Mouse (Mus musculus) CH12.LX (cell line): ENCODE data around the gene Khnyn.

Experiments used
- BHLHE40 ChIP-seq: IDR thresholded peaks from 2 replicates; pipeline ENCODE4 v1.6.1; 2011; ENCODE audit warnings: mild to moderate bottlenecking, low read depth, low read length, improper control_type of control experiment
- CHD2 ChIP-seq: IDR thresholded peaks from 2 replicates; pipeline ENCODE4 v1.6.1; 2011; ENCODE audit warnings: low read length, improper control_type of control experiment
- CTCF ChIP-seq, 2 experiments: IDR thresholded peaks in 1 of 2; conservative IDR thresholded peaks in 1 of 2; 2 replicates each; pipeline ENCODE4 v1.5.1; 2011 to 2012; ENCODE audit warnings: low read depth in 2 of 2, low read length in 2 of 2, improper control_type of control experiment in 1 of 2, inconsistent platforms in 1 of 2, mild to moderate bottlenecking in 1 of 2, moderate library complexity in 1 of 2
- E2F4 ChIP-seq: IDR thresholded peaks from 2 replicates; pipeline ENCODE4 v1.6.1; 2011; ENCODE audit warnings: low read depth, low read length, improper control_type of control experiment; ENCODE audit not compliant: insufficient replicate concordance
- EP300 ChIP-seq: IDR thresholded peaks from 2 replicates; pipeline ENCODE4 v1.6.1; 2011; ENCODE audit warnings: low read length, improper control_type of control experiment
- ETS1 ChIP-seq: conservative IDR thresholded peaks from 2 replicates; pipeline ENCODE4 v1.6.1; 2012; ENCODE audit warnings: low read depth, mild to moderate bottlenecking, inconsistent platforms, low read length, improper control_type of control experiment, moderate library complexity
- KAT2A ChIP-seq: IDR thresholded peaks from 2 replicates; pipeline ENCODE4 v1.6.1; 2012; ENCODE audit warnings: low read length, improper control_type of control experiment, inconsistent platforms; ENCODE audit not compliant: insufficient replicate concordance
- MAFK ChIP-seq: IDR thresholded peaks from 2 replicates; pipeline ENCODE4 v1.6.1; 2011; ENCODE audit warnings: low read length, improper control_type of control experiment; ENCODE audit not compliant: insufficient replicate concordance
- MAX ChIP-seq: IDR thresholded peaks from 2 replicates; pipeline ENCODE4 v1.6.1; 2011; ENCODE audit warnings: low read length, improper control_type of control experiment
- MAZ ChIP-seq: IDR thresholded peaks from 2 replicates; pipeline ENCODE4 v1.6.1; 2012; ENCODE audit warnings: low read depth, mild to moderate bottlenecking, inconsistent platforms, low read length, improper control_type of control experiment, moderate library complexity
- POLR2A ChIP-seq: IDR thresholded peaks from 2 replicates; pipeline ENCODE4 v1.6.1; 2011; ENCODE audit warnings: low read depth, mild to moderate bottlenecking, improper control_type of control experiment, low read length
- POLR2AphosphoS2 ChIP-seq: IDR thresholded peaks from 2 replicates; pipeline ENCODE4 v1.6.1; 2011; ENCODE audit warnings: low read depth, low read length, improper control_type of control experiment

DNA sequence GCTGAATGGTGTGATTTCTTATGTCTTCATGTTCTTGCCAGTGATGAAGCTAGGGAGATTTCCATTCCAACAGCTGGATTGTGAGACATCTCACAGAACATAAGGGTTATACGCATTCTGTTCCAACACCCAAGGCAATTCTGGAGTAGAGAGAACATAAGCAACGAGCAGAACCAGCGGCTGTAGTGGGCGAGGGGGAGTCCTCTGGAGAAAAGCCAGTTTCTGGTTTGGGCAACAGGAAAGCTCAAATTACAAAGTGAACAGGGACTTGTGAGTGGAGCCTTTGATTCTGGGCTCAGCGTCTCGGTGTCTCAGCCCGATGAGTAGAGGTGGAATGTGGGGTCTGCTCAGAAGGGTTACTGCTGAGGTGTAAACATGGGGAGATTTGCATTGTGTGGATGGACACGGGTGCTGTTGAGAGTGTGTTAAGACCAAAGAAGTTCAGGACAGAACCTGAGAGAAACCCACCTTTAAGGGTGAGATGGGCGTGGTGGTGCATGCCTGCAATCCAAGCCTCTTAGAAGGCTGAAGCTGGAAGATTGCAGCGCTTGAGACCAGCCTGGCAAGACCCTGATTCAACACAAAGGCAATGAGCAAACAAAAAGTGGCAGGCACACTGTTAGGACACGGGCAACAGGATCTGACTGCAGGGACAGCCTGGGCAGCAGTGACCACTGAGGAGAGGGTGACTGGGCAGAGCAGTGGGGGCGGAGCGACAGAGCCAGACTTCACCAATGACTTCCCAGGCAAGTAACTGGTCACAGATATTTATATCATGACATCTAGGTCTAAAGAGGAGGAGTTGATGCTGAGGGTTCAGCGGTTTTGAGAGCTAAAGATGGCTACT is 7.1 kb upstream of the Khnyn start:
- TF ChIP-seq POLR2A, result no peak
- no peak for TF ChIP-seq POLR2AphosphoS2
- TF ChIP-seq CTCF (conservative IDR thresholded peaks at IDR 0.05 in 1 of 2, IDR thresholded peaks at IDR 0.05 in 1 of 2; ENCODE audit: low read depth in 2 of 2, low read length in 2 of 2), result no peak
- no peak for TF ChIP-seq MAFK
- no peak for TF ChIP-seq KAT2A
- no peak for TF ChIP-seq EP300
- no peak for TF ChIP-seq CHD2
- no peak for TF ChIP-seq MAX
- TF ChIP-seq ETS1, result no peak
- no peak for TF ChIP-seq MAZ
- TF ChIP-seq E2F4, result no peak
- TF ChIP-seq BHLHE40, result no peak
